Mouse (Mus musculus): ENCODE data around the gene Flvcr2.

DNA sequence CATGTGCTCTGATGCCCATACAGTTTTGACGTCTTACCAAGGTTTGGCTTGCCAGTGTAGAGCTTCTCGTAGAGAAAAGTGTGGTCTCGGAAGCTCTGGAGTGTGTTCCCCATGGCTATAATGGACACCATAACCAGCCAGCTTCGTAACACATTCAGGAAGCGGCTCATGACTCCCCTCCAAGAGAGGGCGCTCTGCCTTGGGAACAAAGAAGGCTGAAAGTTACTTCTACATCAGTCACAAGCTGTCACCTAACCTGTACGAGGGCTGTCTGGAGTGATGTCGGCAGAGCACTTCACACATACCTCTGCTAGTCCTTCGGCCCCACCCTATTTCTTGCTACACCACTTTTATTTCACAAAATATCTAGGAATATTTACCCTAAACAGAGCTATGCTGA is 75.7 kb downstream of the Flvcr2 start:
- no peak for TF ChIP-seq KAT2A (IDR thresholded peaks at IDR 0.05; ENCODE audit: insufficient replicate concordance, low read length)
- TF ChIP-seq BHLHE40 (IDR thresholded peaks at IDR 0.05; ENCODE audit: low read depth, low read length): no peak
- TF ChIP-seq USF1 (IDR thresholded peaks at IDR 0.05; ENCODE audit: low read depth, low read length): no peak
- no peak for TF ChIP-seq POLR2A (IDR thresholded peaks at IDR 0.05; ENCODE audit: low read depth, low read length)
- TF ChIP-seq NELFE (IDR thresholded peaks at IDR 0.05; ENCODE audit: low read depth, low read length): no peak
- peak in 1 of 2 experiments; percentile 45; a peak in 2 of 4 replicates for TF ChIP-seq CTCF (conservative IDR thresholded peaks at IDR 0.05 in 1 of 2, IDR thresholded peaks at IDR 0.05 in 1 of 2; ENCODE audit: low read depth in 2 of 2, low read length in 2 of 2)
- no peak for TF ChIP-seq GABPA (IDR thresholded peaks at IDR 0.05; ENCODE audit: insufficient replicate concordance, low read depth, low read length)
- TF ChIP-seq ZNF384 (IDR thresholded peaks at IDR 0.05; ENCODE audit: low read depth, low read length): no peak
- no peak for TF ChIP-seq EP300 (IDR thresholded peaks at IDR 0.05; ENCODE audit: low read length)
